Mouse (Mus musculus) frontal cortex, adult (tissue): ENCODE measurements around the gene Lins1.

Experiments used
- ATAC-seq: cut with Nextera tagmentation; 2 replicates; pipeline ENCODE4 v1.9.2; 2017; ENCODE audit warnings: mild to moderate bottlenecking, moderate library complexity, mixed read lengths; ENCODE audit not compliant: low TSS enrichment

Gene Lins1

GRCm38 (mm10) chr7:66729232-66729631, 39.5 kb downstream of the Lins1 start:
- ATAC-seq = no peak

- ATAC-seq = no peak
Observed at GRCm38 (mm10) chr7:66733431-66733830, 43.7 kb downstream of the Lins1 start.

- ATAC-seq = no peak
Observed at GRCm38 (mm10) chr7:66733882-66734281, 44.2 kb downstream of the Lins1 start.

GRCm38 (mm10) chr7:66734466-66734865, 44.8 kb downstream of the Lins1 start:
- ATAC-seq = no peak

GRCm38 (mm10) chr7:66734993-66735392, 45.3 kb downstream of the Lins1 start:
- ATAC-seq = no peak

- no peak for ATAC-seq
Observed at GRCm38 (mm10) chr7:66737418-66737817, 47.7 kb downstream of the Lins1 start.

GRCm38 (mm10) chr7:66741008-66741407, 51.3 kb downstream of the Lins1 start:
- ATAC-seq = no peak

GRCm38 (mm10) chr7:66741412-66741811, 51.7 kb downstream of the Lins1 start:
- ATAC-seq = no peak

- ATAC-seq = no peak
Observed at GRCm38 (mm10) chr7:66743377-66743781, 53.7 kb downstream of the Lins1 start, which contains the start of gene Cers3. Gene Cers3, plus strand, starts transcription at chr7:66743504.

GRCm38 (mm10) chr7:66746972-66747371, 57.3 kb downstream of the Lins1 start:
- no peak for ATAC-seq

- no peak for ATAC-seq
Observed at GRCm38 (mm10) chr7:66749998-66750397, 60.3 kb downstream of the Lins1 start.

GRCm38 (mm10) chr7:66753816-66754215, 64.1 kb downstream of the Lins1 start:
- ATAC-seq = no peak

- ATAC-seq = no peak
Observed at GRCm38 (mm10) chr7:66755611-66756010, 65.9 kb downstream of the Lins1 start.
